Mouse (Mus musculus) heart, embryonic 16.5 days (tissue): ENCODE measurements around the gene Mfsd4a. TPM values are rescaled to one million over a fixed set of nuclear protein-coding genes. Genes with fewer than 3 reads are reported as not detected.
A peak's percentile ranks its signal among the peaks of the same experiment; 100 is the strongest.

Experiments used
- ATAC-seq: fragments of 200-750 bp; cut with Nextera tagmentation; replicated peaks from 2 replicates; pipeline ENCODE4 v1.8.0; 2017; ENCODE audit warnings: moderate number of reproducible peaks; ENCODE audit not compliant: insufficient read depth, low FRiP score; ENCODE audit errors: extremely low read depth
- H3K27ac ChIP-seq: fragments of 300-500 bp; sonication (generic); 2 replicates; pipeline ENCODE4 v1.5.1; 2014; ENCODE audit warnings: mild to moderate bottlenecking, low read length, control low read depth, moderate library complexity
- H3K27me3 ChIP-seq: fragments of 300-500 bp; sonication (generic); 2 replicates; pipeline ENCODE4 v1.6.1; 2014; ENCODE audit warnings: low read length, mixed read lengths; ENCODE audit not compliant: control insufficient read depth, insufficient read depth
- H3K36me3 ChIP-seq: fragments of 300-500 bp; sonication (generic); 2 replicates; pipeline ENCODE4 v1.6.1; 2014; ENCODE audit not compliant: control insufficient read depth, insufficient read depth
- H3K4me1 ChIP-seq: fragments of 300-500 bp; sonication (generic); 2 replicates; pipeline ENCODE4 v1.6.1; 2014; ENCODE audit warnings: low read length, mixed read lengths; ENCODE audit not compliant: control insufficient read depth, insufficient read depth
- H3K4me2 ChIP-seq: fragments of 300-500 bp; sonication (generic); 2 replicates; pipeline ENCODE4 v1.6.1; 2014; ENCODE audit warnings: low read depth, mild to moderate bottlenecking, control low read depth, low read length
- H3K4me3 ChIP-seq: fragments of 300-500 bp; sonication (generic); 2 replicates; pipeline ENCODE4 v1.5.1; 2014; ENCODE audit warnings: mild to moderate bottlenecking, control low read depth, low read length
- H3K9ac ChIP-seq: fragments of 300-500 bp; sonication (generic); 2 replicates; pipeline ENCODE4 v1.6.1; 2014; ENCODE audit warnings: low read length, control low read depth
- H3K9me3 ChIP-seq: fragments of 300-500 bp; sonication (generic); replicated peaks from 2 replicates; pipeline ENCODE4 v1.6.1; 2016; ENCODE audit warnings: low read length; ENCODE audit not compliant: control insufficient read depth
- WGBS: fragments of 180-500 bp; shearing (Covaris S2); extraction: QIAGEN DNeasy Blood & Tissue Kit; methylation state at CpG from one replicate; pipeline ENCODE4 v1.1.7; 2014; 5-methylcytosine and 5-hydroxymethylcytosine counted together
- polyA plus RNA-seq: library from polyadenylated mRNA; unstranded; fragments of >200 nt; fragmentation: Nextera tagmentation; extraction: Ambion mirVana; gene quantifications from 2 replicates; pipeline ENCODE4 v1.2.1, GENCODE M21; 2015

Mfsd4a gene
- polyA plus RNA-seq, result 8.5 and 10.0 TPM in 2 replicates

- no peaks in the 10 kb centered on the region for H3K36me3 ChIP-seq
- H3K27ac ChIP-seq, result no peak within 1 kb of the TSS
- 2% methylated on average over 79 of the region's 80 CpGs for WGBS
- peaks cover 9% of the 10 kb centered on the region for H3K4me1 ChIP-seq
- peak within 1 kb of the TSS; percentile 62 for H3K4me3 ChIP-seq
- no peaks in the 10 kb centered on the region for H3K9me3 ChIP-seq
- H3K27me3 ChIP-seq, result peaks cover 44% of the 10 kb centered on the region
- peak; percentile 78 for ATAC-seq
- H3K9ac ChIP-seq, result peak within 1 kb of the TSS; percentile 69
- peak within 1 kb of the TSS; percentile 98 for H3K4me2 ChIP-seq
Observed at GRCm38 (mm10) chr1:132067261-132068255, at the start of gene Mfsd4a. TSS of gene Mfsd4a (minus strand) at chr1:132068062.

- 24% methylated on average over 18 of the region's 18 CpGs for WGBS
- Histone ChIP-seq H3K27ac (no peak overlapping the region), H3K4me2 (no peak overlapping the region), H3K9me3 (no peaks in the 10 kb centered on the region), H3K4me1 (no peaks in the 10 kb centered on the region), H3K9ac (no peak overlapping the region), H3K36me3 (no peaks in the 10 kb centered on the region), H3K4me3 (no peak overlapping the region), H3K27me3 (no peaks in the 10 kb centered on the region)
- no peak for ATAC-seq
Observed at GRCm38 (mm10) chr1:132116606-132117005, 48.7 kb upstream of the Mfsd4a start.

- 51% methylated on average over 3 of the region's 3 CpGs for WGBS
- H3K4me3 ChIP-seq, result no peak overlapping the region
Observed at GRCm38 (mm10) chr1:132113098-132113497, 45.2 kb upstream of the Mfsd4a start.

GRCm38 (mm10) chr1:132112426-132112825 lies 44.6 kb upstream of the Mfsd4a start:
- H3K4me3 ChIP-seq, result no peak overlapping the region
- H3K9me3 ChIP-seq, result no peaks in the 10 kb centered on the region
- H3K36me3 ChIP-seq, result no peaks in the 10 kb centered on the region
- WGBS, result 75% methylated on average over 8 of the region's 8 CpGs
- ATAC-seq, result no peak
- no peak overlapping the region for H3K4me2 ChIP-seq
- H3K27me3 ChIP-seq, result no peaks in the 10 kb centered on the region
- H3K4me1 ChIP-seq, result no peaks in the 10 kb centered on the region
- no peak overlapping the region for H3K9ac ChIP-seq
- H3K27ac ChIP-seq, result no peak overlapping the region

More at GRCm38 (mm10) chr1:132113098-132113497, 45.2 kb upstream of the Mfsd4a start:
- no peaks in the 10 kb centered on the region for H3K9me3 ChIP-seq
- no peaks in the 10 kb centered on the region for H3K4me1 ChIP-seq
- no peak overlapping the region for H3K27ac ChIP-seq
- H3K36me3 ChIP-seq, result no peaks in the 10 kb centered on the region
- no peaks in the 10 kb centered on the region for H3K27me3 ChIP-seq
- no peak overlapping the region for H3K4me2 ChIP-seq
- no peak overlapping the region for H3K9ac ChIP-seq
- no peak for ATAC-seq

- Histone ChIP-seq H3K9ac (no peak overlapping the region), H3K27ac (no peak overlapping the region), H3K9me3 (no peaks in the 10 kb centered on the region), H3K4me2 (no peak overlapping the region), H3K4me3 (no peak overlapping the region), H3K27me3 (no peaks in the 10 kb centered on the region), H3K4me1 (no peaks in the 10 kb centered on the region), H3K36me3 (no peaks in the 10 kb centered on the region)
- WGBS, result 47% methylated on average over 1 of the region's 1 CpGs
- no peak for ATAC-seq
Observed at GRCm38 (mm10) chr1:132111411-132111810, 43.5 kb upstream of the Mfsd4a start.

- Histone ChIP-seq H3K27me3 (no peaks in the 10 kb centered on the region), H3K9ac (no peak overlapping the region), H3K9me3 (no peaks in the 10 kb centered on the region), H3K4me1 (no peaks in the 10 kb centered on the region), H3K4me3 (no peak overlapping the region), H3K36me3 (no peaks in the 10 kb centered on the region), H3K27ac (no peak overlapping the region), H3K4me2 (no peak overlapping the region)
- 62% methylated on average over 2 of the region's 2 CpGs for WGBS
- no peak for ATAC-seq
Observed at GRCm38 (mm10) chr1:132109368-132109767, 41.5 kb upstream of the Mfsd4a start.

GRCm38 (mm10) chr1:132104353-132104752 lies 36.5 kb upstream of the Mfsd4a start:
- no peak for ATAC-seq
- no peaks in the 10 kb centered on the region for H3K36me3 ChIP-seq
- no peaks in the 10 kb centered on the region for H3K27me3 ChIP-seq
- no peaks in the 10 kb centered on the region; the same call in 1 of the 2 replicates for H3K9me3 ChIP-seq
- 64% methylated on average over 14 of the region's 14 CpGs for whole genome bisulfite sequencing
- no peak overlapping the region for H3K4me2 ChIP-seq
- no peak overlapping the region for H3K4me3 ChIP-seq
- H3K9ac ChIP-seq, result no peak overlapping the region
- no peaks in the 10 kb centered on the region; the same call in 1 of the 2 replicates for H3K4me1 ChIP-seq
- no peak overlapping the region for H3K27ac ChIP-seq

GRCm38 (mm10) chr1:132101953-132102697 lies 34.3 kb upstream of the Mfsd4a start:
- ATAC-seq, result peak; percentile 81
- H3K27ac ChIP-seq, result peak overlapping the region; percentile 50
- no peak overlapping the region for H3K4me3 ChIP-seq
- H3K27me3 ChIP-seq, result no peaks in the 10 kb centered on the region
- H3K4me2 ChIP-seq, result no peak overlapping the region
- no peak overlapping the region for H3K9ac ChIP-seq
- H3K9me3 ChIP-seq, result no peaks in the 10 kb centered on the region; the same call in 1 of the 2 replicates
- no peaks in the 10 kb centered on the region; the same call in 1 of the 2 replicates for H3K4me1 ChIP-seq
- 68% methylated on average over 6 of the region's 6 CpGs for WGBS
- no peaks in the 10 kb centered on the region for H3K36me3 ChIP-seq
